Mouse (Mus musculus) urinary bladder, postnatal 4 days (tissue): Measurements from ENCODE around the gene Zfp2.

Experiments
- DNase-seq, 2 experiments: peaks; one replicate each; pipeline ENCODE4 v3.0.0; 2021 to 2022; ENCODE audit warnings: low spot score in 2 of 2

Gene Zfp2

DNA sequence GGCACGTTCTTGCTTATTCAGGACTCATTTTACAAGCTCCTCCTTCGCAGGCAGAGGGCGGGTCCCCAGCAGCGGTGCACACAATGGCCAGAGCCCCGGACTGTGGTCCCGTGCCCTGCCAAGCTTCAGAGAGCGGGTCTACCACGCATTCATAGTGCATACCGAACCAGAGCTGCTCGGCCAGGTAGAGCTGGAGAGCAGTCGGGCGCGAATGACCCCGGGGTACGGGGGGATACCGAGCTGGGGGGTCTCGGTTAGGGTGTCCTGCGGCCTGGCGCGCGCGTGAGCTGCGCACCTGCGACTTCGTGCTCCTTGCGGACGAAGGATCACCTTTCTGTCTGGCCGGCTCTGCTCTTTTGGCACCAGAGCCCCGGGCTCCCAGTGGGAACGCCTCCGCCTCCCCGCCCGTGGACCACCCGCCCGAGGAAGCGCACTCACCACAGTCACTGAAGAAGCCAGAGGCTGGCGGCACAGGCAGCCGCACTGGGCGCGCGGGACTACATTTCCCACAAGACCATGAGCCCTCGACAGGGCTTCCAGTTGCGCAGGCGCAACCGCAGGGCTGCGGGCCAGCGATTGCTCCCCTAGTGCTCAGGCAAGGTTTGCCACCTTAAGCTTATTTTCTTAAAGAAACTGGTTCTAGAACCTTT, at the start of gene Zfp2:
Gene Zfp2, minus strand, starts transcription at position 495 of the 650 bp plus-strand sequence.
- peak; percentile 85 to 90 for DNase-seq

DNA sequence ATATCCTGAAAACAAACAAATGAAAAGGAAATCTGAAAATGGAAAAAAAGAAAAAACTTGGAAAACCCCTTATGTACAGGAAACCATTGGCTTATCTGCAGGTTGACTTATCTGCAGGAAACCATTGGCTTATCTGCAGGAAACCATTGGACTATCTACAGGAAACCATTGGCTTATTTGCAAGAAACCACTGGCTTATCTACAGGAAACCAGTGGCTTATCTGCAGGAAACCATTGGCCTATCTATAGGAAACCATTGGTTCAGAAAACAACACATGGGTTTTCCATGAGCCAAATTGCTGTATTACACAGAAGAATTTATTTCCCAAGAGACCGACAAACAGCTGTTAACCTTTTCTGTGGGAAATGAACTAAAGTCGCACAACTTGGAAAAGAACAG, 48.9 kb upstream of the Zfp2 start:
- DNase-seq: no peak

DNA sequence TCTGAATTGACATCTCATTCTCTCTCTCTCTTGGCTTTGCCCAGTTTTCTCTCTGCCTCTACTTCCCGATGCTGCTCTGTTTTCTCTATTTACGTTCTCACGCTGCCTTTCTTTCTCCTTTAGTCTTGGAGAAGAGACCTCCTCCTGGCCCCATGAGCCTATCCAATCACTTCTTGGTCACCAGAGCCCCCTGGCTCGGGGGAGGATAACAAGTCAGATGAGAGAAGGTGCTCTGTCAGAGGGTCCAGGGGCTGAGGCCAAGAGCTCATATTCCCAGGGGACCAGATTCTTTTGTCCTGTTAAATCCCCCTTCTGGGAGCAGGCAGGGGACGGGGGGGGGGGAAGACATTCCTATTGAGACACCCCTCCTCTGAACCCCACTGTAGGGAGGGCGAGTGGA, 37.7 kb upstream of the Zfp2 start, which contains the start of gene Prop1:
Gene Prop1, minus strand, starts transcription at position 101 of the 400 bp plus-strand sequence.
- no peak for DNase-seq

DNA sequence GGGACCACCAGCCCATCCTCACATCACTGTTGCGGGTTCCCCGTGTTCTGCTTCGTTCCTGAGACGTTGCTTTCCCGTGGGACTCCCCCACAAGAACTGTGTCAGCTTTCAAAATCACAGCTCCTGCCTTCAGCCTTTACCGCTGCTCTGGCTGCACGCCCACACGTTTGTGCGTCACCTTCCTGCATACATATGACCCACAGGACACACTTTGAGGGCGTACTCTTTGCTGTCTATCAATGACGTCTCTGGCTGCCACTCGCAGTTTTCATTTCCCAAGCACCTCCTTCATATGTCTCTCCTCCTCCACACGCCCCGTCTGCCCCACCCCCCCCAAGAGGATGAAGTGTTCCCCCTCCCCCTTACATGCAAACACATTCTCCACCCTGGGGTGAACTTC, 36.3 kb upstream of the Zfp2 start:
- no peak for DNase-seq

- no peak for DNase-seq
These were observed 27.5 kb upstream of the Zfp2 start, which contains the start of gene 4933414I15Rik for GRCm38 (mm10) chr11:50943506-50943905. 4933414I15Rik (minus strand) TSS chr11:50943765.

GRCm38 (mm10) chr11:50942386-50942785, 26.4 kb upstream of the Zfp2 start:
- no peak for DNase-seq

GRCm38 (mm10) chr11:50939621-50940366, 23.8 kb upstream of the Zfp2 start:
- DNase-seq: no peak

- no peak for DNase-seq
These were observed 22.5 kb upstream of the Zfp2 start for GRCm38 (mm10) chr11:50938435-50938834.

- no peak for DNase-seq
These were observed 16.1 kb upstream of the Zfp2 start for GRCm38 (mm10) chr11:50932040-50932439.

- peak; percentile 70 to 77 for DNase-seq
These were observed 15.5 kb upstream of the Zfp2 start, which contains the start of gene Zfp354b for GRCm38 (mm10) chr11:50931451-50931866. Zfp354b (minus strand) TSS chr11:50931633.

DNA sequence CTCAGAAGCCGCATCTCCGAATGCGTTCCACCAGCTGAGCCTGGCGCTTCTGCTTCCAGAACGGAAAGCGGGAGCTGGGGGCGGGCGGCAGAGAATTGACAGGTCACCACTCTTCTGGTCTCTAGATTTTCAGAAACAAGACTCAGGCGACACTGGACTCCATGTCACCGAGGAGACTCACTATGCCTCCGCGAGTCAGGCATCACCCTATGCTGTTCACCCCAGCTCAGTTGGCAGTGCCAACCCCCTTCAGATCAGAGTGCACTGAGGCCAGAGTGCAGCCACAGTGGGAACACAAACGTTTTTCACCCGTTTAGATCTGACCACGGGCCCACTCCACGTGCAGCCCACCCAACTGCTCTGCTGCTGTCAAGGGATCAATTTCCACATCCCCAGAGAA, 15.1 kb upstream of the Zfp2 start:
- no peak for DNase-seq

DNA sequence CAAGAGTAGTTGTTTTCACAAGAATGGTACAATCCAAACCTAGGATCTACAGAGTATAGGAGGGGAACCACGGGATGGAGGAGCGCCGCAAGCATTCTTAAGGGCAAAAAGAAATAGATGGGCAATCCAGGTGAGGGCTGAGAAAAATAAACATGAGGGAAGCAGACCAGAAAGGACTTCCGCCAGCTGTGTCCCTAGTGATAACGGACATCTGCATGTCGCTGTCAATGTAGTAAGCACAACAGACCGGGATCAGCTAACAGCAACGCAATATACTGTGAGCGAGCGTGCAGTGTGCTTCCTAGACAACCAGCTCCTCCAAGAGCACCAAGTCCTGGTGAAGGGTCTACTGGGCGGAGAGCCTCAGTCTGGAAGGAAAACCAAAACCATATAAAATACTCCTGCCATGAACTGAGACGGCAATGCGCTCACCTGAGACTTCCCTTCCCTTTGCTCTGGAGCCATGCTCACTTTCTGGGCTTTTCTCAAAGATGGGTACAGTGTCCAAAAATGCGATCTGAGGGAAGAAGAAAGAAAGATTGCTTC, 14.6 kb upstream of the Zfp2 start:
- DNase-seq: peak in 1 of 2 experiments; percentile 16

DNA sequence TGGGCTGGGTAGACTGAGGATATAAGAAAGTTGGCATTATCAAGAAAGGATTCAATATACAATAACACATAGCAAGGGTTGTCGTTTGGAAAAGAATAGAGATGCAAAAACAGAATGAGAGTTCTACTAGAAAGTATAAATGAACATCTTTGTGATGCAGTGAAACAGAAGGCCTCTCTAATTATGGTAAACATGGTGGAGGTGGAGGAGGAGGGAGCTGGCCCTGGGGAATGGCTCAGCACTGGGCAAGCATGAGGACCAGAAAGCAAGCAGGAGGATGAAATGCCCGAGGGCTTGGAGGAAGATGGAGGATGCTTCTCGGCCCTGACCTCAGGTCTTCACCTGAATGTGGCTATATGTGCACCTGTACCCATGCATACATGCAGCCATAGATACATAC, 1.5 kb downstream of the Zfp2 start:
- DNase-seq: peak in 1 of 2 experiments; percentile 17

DNA sequence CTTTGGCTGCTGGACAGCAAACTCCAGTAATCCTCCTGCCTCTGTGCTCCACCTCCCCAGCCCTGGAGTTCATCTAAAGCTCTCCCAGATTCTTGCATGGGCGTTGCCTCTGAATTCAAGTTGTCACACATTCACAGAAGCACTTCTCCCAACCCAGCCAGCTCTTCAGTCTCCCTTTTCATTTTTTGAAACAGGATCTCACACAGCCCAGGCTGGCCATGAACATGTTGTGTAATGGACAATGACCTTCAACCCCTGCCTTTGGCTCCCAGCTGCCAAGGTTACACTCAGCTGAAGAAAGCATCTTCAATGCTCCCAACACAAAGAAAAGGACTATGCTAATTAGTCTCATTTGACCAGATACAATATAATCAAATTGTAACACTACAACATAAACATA, 2.7 kb downstream of the Zfp2 start:
- DNase-seq: peak in 1 of 2 experiments; percentile 40

DNA sequence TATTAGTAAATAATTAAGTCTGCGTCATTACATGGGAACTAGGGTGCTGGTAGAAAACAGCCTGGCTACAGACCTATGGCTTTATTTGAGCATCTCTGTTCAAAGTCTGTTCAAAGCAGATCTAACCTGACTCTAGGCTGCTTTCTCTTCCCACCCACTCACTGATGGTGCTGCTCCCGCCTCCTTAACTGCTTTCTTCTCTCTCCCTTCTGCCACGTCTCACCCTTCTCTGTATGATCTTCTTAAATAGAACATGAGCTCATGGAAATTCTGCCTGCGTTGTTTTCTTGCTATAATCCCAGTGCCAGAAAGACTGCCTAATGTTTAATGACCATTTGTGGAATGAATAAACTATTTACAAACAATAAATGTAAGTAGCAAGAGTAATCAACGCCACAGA, 7.8 kb downstream of the Zfp2 start:
- DNase-seq: no peak

DNA sequence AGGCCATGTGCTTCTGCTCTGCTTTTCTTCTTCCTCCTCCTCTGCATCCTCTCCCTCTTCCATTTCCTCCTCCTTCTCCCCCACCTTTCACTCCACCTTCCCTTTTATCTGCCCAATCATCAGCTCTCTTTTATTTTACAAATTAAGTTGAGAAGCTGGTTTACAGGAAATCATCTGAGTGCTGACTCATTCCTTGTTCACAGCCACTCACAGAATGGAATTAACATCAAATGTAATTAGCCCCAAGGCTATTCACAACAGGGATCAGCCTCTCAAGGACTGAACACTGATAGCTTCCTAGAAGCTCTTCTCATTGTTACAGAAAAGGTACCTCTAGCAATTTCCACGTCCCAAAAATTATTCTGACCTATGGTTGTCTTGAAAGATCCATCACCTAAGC, 18.6 kb downstream of the Zfp2 start:
- DNase-seq: no peak

DNA sequence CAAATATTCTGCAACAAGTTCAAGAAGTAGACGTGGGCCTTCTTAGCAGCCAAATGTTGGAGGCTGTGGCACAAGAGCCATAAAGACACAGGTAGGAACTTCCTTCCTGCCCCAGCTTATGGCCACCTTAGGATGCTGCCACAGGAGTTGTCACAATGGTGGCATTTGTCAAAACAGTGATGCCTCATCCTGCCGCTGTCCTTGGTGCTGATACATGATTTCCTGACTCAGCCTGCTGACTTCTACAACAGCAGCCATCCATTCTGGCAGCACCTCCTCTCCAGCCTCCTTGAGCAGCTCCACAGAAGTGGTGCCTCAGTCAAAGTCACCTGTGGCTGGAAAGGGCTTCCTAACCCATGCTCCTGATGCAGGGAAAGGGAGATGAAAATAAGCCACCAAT, 23.5 kb downstream of the Zfp2 start:
- no peak for DNase-seq

DNA sequence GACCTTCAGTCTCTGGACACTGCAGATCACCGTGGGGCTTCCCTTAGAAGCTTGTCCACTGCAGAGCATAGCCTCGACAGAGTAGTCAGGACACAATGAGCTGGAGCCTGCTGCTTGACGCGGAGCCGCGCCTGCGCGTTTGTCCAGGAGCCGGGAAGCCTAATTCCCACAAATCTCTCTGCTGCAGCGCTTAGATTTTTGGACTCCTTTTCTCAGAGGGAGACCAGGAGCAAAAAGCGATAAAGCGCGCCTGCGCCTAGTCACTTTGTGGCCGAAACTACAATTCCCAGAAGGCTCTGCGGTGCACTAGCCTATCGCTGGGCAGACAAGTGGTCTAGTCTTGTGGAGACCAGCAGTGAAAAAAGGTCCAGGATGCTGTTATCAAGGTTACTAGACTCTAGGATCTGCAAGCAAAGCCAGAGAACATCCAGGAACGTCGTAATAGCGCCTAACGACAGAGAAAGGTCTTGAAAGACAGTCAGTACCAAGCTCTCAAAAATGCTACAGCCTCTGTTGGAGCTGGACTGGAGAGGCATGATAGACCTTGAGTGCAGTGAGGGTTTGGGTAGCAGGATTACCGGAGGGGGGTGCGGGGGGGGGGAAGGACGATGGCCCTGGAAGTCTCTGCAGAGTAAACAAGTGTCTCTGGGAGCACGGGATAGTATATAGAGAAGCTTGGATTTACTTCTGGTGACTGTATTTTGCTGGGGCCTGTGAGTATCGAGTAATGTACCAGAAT, 28.4 kb downstream of the Zfp2 start, which contains the start of gene Zfp454:
Gene Zfp454, minus strand, starts transcription at position 262 of the 739 bp plus-strand sequence.
- peak; percentile 79 to 82 for DNase-seq

- DNase-seq: no peak
These were observed 29.1 kb downstream of the Zfp2 start for GRCm38 (mm10) chr11:50886933-50887293.

- no peak for DNase-seq
These were observed 29.6 kb downstream of the Zfp2 start for GRCm38 (mm10) chr11:50886231-50886932.

DNA sequence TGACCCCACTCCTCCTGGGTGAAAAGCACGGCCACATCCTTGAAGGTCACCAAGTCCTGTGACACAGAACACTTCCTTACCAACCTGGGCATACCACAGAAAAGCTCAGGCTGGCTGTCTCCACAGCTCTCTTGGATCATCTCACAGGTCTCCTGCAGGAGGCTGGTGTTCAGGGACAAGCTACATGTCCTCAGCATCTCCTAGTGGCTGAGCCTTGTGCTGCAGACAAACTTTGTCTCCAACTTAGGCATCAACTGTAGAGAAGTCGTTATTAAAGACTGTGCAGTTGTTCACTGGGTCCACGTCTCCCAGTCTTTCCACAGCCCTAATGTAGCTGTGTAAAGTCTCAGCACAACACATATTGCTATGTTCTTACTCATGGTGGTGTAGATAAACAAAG, 32.2 kb downstream of the Zfp2 start:
- no peak for DNase-seq
